Mouse (Mus musculus) testis, adult 10 weeks (tissue): ENCODE data around the gene Olfr553. TPM values are rescaled to one million over a fixed set of nuclear protein-coding genes. Genes with fewer than 3 reads are reported as not detected.

ENCODE experiments used
- polyA plus RNA-seq: library from polyadenylated mRNA; stranded (reverse); fragments of 350-450 nt; fragmentation: Illumina TruSeq; extraction: RNeasy Lipid Tissue Mini Kit (QIAGEN cat#74804); gene quantifications from one replicate; pipeline ENCODE4 v1.2.3, GENCODE M21; 2014; ENCODE audit warnings: low read depth, low replicate concordance

Olfr553 gene
- not detected for polyA plus RNA-seq

GRCm38 (mm10) chr7:102618118-102618517 lies at the start of gene Olfr553:
Olfr553 (minus strand) TSS chr7:102618218.

GRCm38 (mm10) chr7:102664599-102664998 lies 46.6 kb upstream of the Olfr553 start, which contains the start of gene Olfr556:
Olfr556 (plus strand) TSS chr7:102664899.

GRCm38 (mm10) chr7:102658523-102658922 lies 40.5 kb upstream of the Olfr553 start, which contains the start of gene Olfr555:
Olfr555 (plus strand) TSS chr7:102658823.

GRCm38 (mm10) chr7:102638132-102638531 lies 20.1 kb upstream of the Olfr553 start, which contains the start of gene Olfr554:
Olfr554 (plus strand) TSS chr7:102638432.

GRCm38 (mm10) chr7:102597378-102598031 lies 20.5 kb downstream of the Olfr553 start, which contains the start of gene Olfr552:
Olfr552 (plus strand) TSS chr7:102597770.

GRCm38 (mm10) chr7:102591786-102592185 lies 26.2 kb downstream of the Olfr553 start, which contains the start of gene Olfr551:
Olfr551 (minus strand) TSS chr7:102591886.

GRCm38 (mm10) chr7:102571142-102571541 lies 46.9 kb downstream of the Olfr553 start, which contains the start of gene Olfr550:
Olfr550 (plus strand) TSS chr7:102571442.

GRCm38 (mm10) chr7:102564999-102565997 lies 52.7 kb downstream of the Olfr553 start, which contains the start of gene Trim21:
Trim21 (minus strand) TSS chr7:102565486.

Other genes with a start within 250 kb of the Olfr553 start
- gene Rrm1, start 176.5 kb downstream of the Olfr553 start, polyA plus RNA-seq, result 83.8 TPM
- not detected for gene Olfr543, start 136.5 kb downstream of the Olfr553 start, polyA plus RNA-seq
- not detected for gene Olfr544, start 129.9 kb downstream of the Olfr553 start, polyA plus RNA-seq
- gene Olfr545, start 118.6 kb downstream of the Olfr553 start, polyA plus RNA-seq, result not detected
- gene Olfr547, start 83.5 kb downstream of the Olfr553 start, polyA plus RNA-seq, result not detected
- gene Olfr548-ps1, start 77.3 kb downstream of the Olfr553 start, polyA plus RNA-seq, result not detected
- gene Olfr549, start 68.3 kb downstream of the Olfr553 start, polyA plus RNA-seq, result not detected
- gene Trim21, start 52.7 kb downstream of the Olfr553 start, polyA plus RNA-seq, result 1.1 TPM
- not detected for gene Olfr550, start 46.8 kb downstream of the Olfr553 start, polyA plus RNA-seq
- gene Olfr551, start 26.3 kb downstream of the Olfr553 start, polyA plus RNA-seq, result not detected
- not detected for gene Olfr552, start 20.4 kb downstream of the Olfr553 start, polyA plus RNA-seq
- gene Olfr554, start 20.2 kb upstream of the Olfr553 start, polyA plus RNA-seq, result not detected
- not detected for gene Olfr555, start 40.6 kb upstream of the Olfr553 start, polyA plus RNA-seq
- not detected for gene Olfr556, start 46.7 kb upstream of the Olfr553 start, polyA plus RNA-seq
- gene Trim68, start 69.1 kb upstream of the Olfr553 start, polyA plus RNA-seq, result 5.6 TPM
- not detected for gene Olfr557, start 77.7 kb upstream of the Olfr553 start, polyA plus RNA-seq
- gene Olfr558, start 84.0 kb upstream of the Olfr553 start, polyA plus RNA-seq, result 0.48 TPM
- 0.08 TPM for gene Olfr33, start 100.9 kb upstream of the Olfr553 start, polyA plus RNA-seq
- not detected for gene Olfr559, start 109.3 kb upstream of the Olfr553 start, polyA plus RNA-seq
- gene Olfr560, start 141.1 kb upstream of the Olfr553 start, polyA plus RNA-seq, result not detected
- 0.34 TPM for gene Olfr78, start 141.3 kb upstream of the Olfr553 start, polyA plus RNA-seq
- not detected for gene Olfr561, start 153.0 kb upstream of the Olfr553 start, polyA plus RNA-seq
- not detected for gene Olfr564, start 185.3 kb upstream of the Olfr553 start, polyA plus RNA-seq
- not detected for gene Olfr566, start 240.5 kb upstream of the Olfr553 start, polyA plus RNA-seq